ENCODE assay signal across 1 mouse cellular context in genomic region chr7:25266180-25266962, GRCm38 (mm10).
A peak's percentile ranks its signal among the peaks of the same experiment; 100 is the strongest.
TF ChIP-seq lines count a peak whose summit lies in the region.

No protein-coding gene starts in this region.

TF ChIP-seq in MEL, 35 proteins besides CTCF, POLR2A, EP300 and RAD21:
- TF ChIP-seq MYB (IDR thresholded peaks at IDR 0.05; ENCODE audit: low read depth, low read length) (no peak), ETS1 (IDR thresholded peaks at IDR 0.05; ENCODE audit: low read depth, low read length) (0 out of 2 replicates have a peak, but pooled peaks have one; percentile 0)
